ENCODE assay signal across 11 mouse cellular contexts in genomic region chr1:185098195-185098974, GRCm38 (mm10).
A peak's percentile ranks its signal among the peaks of the same experiment; 100 is the strongest.
DNase-seq lines count a peak whose midpoint lies in the region; ATAC-seq and TF ChIP-seq lines count a peak whose summit lies in the region.
"Had no signal": no experiment of that assay in that cellular context is flagged by ENCODE, and none has a peak within 500 bp of the region (broad histone marks: within the 10 kb centered on the region; RNA-seq: fewer than 3 reads in every experiment).

No protein-coding gene starts in this region.

- no peak overlapping the region for H3K4me3 ChIP-seq in kidney, embryonic 15.5 days (replicated peaks)
- H3K4me3 ChIP-seq in embryonic facial prominence, embryonic 14.5 days (ENCODE audit: low read depth, low read length): no peak overlapping the region
- H3K4me3 ChIP-seq in hindbrain, embryonic 16.5 days (ENCODE audit: low read length): no peak overlapping the region
- H3K4me3 ChIP-seq in neural tube, embryonic 13.5 days: no peak overlapping the region
- H3K4me3 ChIP-seq in left cerebral cortex, adult 2 months: no peak overlapping the region
- H3K4me3 ChIP-seq: hindbrain, embryonic 15.5 days; limb, embryonic 15.5 days had no signal

- no peak for DNase-seq in kidney, adult 18-20 months
- peak; percentile 69 for DNase-seq in embryonic facial prominence, embryonic 14.5 days (ENCODE audit: low spot score)
- DNase-seq in left cerebral cortex, adult 2 months (ENCODE audit: extremely low spot score in 1 of 2, low spot score in 2 of 2): no peak
- no peak for DNase-seq in left cerebral cortex, postnatal 25 days (ENCODE audit: low spot score in 2 of 2)
- DNase-seq in adrenal gland, postnatal 4 days (ENCODE audit: low spot score in 2 of 2): no peak
- DNase-seq: right cerebral cortex, postnatal 4 days had no signal

- 0 out of 2 replicates have a peak, but pooled peaks cover 10% of the 10 kb centered on the region for H3K4me1 ChIP-seq in kidney, embryonic 15.5 days
- peaks cover 17% of the 10 kb centered on the region; the same call in 1 of the 2 replicates for H3K4me1 ChIP-seq in embryonic facial prominence, embryonic 14.5 days (ENCODE audit: control insufficient read depth, insufficient read depth, low read length)
- H3K4me1 ChIP-seq in hindbrain, embryonic 16.5 days (ENCODE audit: control insufficient read depth, insufficient read depth, low read depth, low read length): peaks cover 7% of the 10 kb centered on the region
- H3K4me1 ChIP-seq in neural tube, embryonic 13.5 days (replicated peaks): peaks cover 17% of the 10 kb centered on the region

- intact Hi-C loops in left cerebral cortex, adult 2 months (cut with DNase I): no loop called here
- intact Hi-C loops in left cerebral cortex, postnatal 25 days (cut with DNase I): no loop called here

- 16% methylated on average over 17 of the region's 17 CpGs for WGBS in kidney, embryonic 15.5 days
- WGBS in embryonic facial prominence, embryonic 14.5 days: 12% methylated on average over 17 of the region's 17 CpGs
- 12% methylated on average over 17 of the region's 17 CpGs for WGBS in hindbrain, embryonic 16.5 days
- 10% methylated on average over 17 of the region's 17 CpGs for WGBS in neural tube, embryonic 13.5 days

- H3K27ac ChIP-seq in kidney, embryonic 15.5 days: no peak overlapping the region
- no peak overlapping the region; the same call in 1 of the 2 replicates for H3K27ac ChIP-seq in embryonic facial prominence, embryonic 14.5 days (replicated peaks; ENCODE audit: low read depth, low read length)
- no peak overlapping the region for H3K27ac ChIP-seq in hindbrain, embryonic 16.5 days (ENCODE audit: low read depth, low read length)
- H3K27ac ChIP-seq in neural tube, embryonic 13.5 days (replicated peaks): no peak overlapping the region
- H3K27ac ChIP-seq in left cerebral cortex, adult 2 months: no peak overlapping the region
- H3K27ac ChIP-seq: hindbrain, embryonic 15.5 days; limb, embryonic 15.5 days had no signal

- H3K9ac ChIP-seq in kidney, embryonic 15.5 days: no peak overlapping the region
- no peak overlapping the region for H3K9ac ChIP-seq in embryonic facial prominence, embryonic 14.5 days (ENCODE audit: low read depth, low read length)
- H3K9ac ChIP-seq in hindbrain, embryonic 16.5 days (ENCODE audit: low read depth, low read length): no peak overlapping the region
- no peak overlapping the region for H3K9ac ChIP-seq in neural tube, embryonic 13.5 days
- H3K9ac ChIP-seq: hindbrain, embryonic 15.5 days; limb, embryonic 15.5 days had no signal

- H3K36me3 ChIP-seq in kidney, embryonic 15.5 days: no peaks in the 10 kb centered on the region
- no peaks in the 10 kb centered on the region for H3K36me3 ChIP-seq in embryonic facial prominence, embryonic 14.5 days (ENCODE audit: control insufficient read depth, insufficient read depth, low read length)
- H3K36me3 ChIP-seq in hindbrain, embryonic 16.5 days (ENCODE audit: control insufficient read depth, insufficient read depth, low read length): no peaks in the 10 kb centered on the region
- no peaks in the 10 kb centered on the region for H3K36me3 ChIP-seq in neural tube, embryonic 13.5 days
- H3K36me3 ChIP-seq: hindbrain, embryonic 15.5 days; limb, embryonic 15.5 days had no signal

- ATAC-seq in kidney, embryonic 15.5 days (replicated peaks; ENCODE audit: low FRiP score): no peak
- ATAC-seq in embryonic facial prominence, embryonic 14.5 days (ENCODE audit: low read depth): 0 out of 2 replicates have a peak, but pooled peaks have one; percentile 37
- no peak for ATAC-seq in hindbrain, embryonic 16.5 days
- no peak for ATAC-seq in neural tube, embryonic 13.5 days (ENCODE audit: low read depth)

- H3K9me3 ChIP-seq in kidney, embryonic 15.5 days (replicated peaks): no peaks in the 10 kb centered on the region
- H3K9me3 ChIP-seq in embryonic facial prominence, embryonic 14.5 days (ENCODE audit: control insufficient read depth, low read length): no peaks in the 10 kb centered on the region
- H3K9me3 ChIP-seq in hindbrain, embryonic 16.5 days (ENCODE audit: control insufficient read depth, low read length): no peaks in the 10 kb centered on the region
- no peaks in the 10 kb centered on the region for H3K9me3 ChIP-seq in neural tube, embryonic 13.5 days
- H3K9me3 ChIP-seq: hindbrain, embryonic 15.5 days; limb, embryonic 15.5 days had no signal

- no peak for TF ChIP-seq CTCF in left cerebral cortex, adult 2 months (IDR thresholded peaks at IDR 0.05)

- H3K27me3 ChIP-seq in kidney, embryonic 15.5 days: peaks cover 4% of the 10 kb centered on the region; the same call in 1 of the 2 replicates
- H3K27me3 ChIP-seq in embryonic facial prominence, embryonic 14.5 days (replicated peaks; ENCODE audit: control insufficient read depth, insufficient read depth, low read length): no peaks in the 10 kb centered on the region
- H3K27me3 ChIP-seq in hindbrain, embryonic 16.5 days (replicated peaks; ENCODE audit: control insufficient read depth, insufficient read depth, low read length): peaks cover 2% of the 10 kb centered on the region; the same call in 1 of the 2 replicates
- H3K27me3 ChIP-seq in neural tube, embryonic 13.5 days: no peaks in the 10 kb centered on the region
- H3K27me3 ChIP-seq: hindbrain, embryonic 15.5 days had no signal

- peak overlapping the region; percentile 5; the same call in 1 of the 2 replicates for H3K4me2 ChIP-seq in kidney, embryonic 15.5 days
- H3K4me2 ChIP-seq in embryonic facial prominence, embryonic 14.5 days (ENCODE audit: low read depth, low read length): peak overlapping the region; percentile 22
- peak overlapping the region; percentile 17; the same call in 1 of the 2 replicates for H3K4me2 ChIP-seq in hindbrain, embryonic 16.5 days (ENCODE audit: low read length)
- peak overlapping the region; percentile 13; the same call in 1 of the 2 replicates for H3K4me2 ChIP-seq in neural tube, embryonic 13.5 days
- H3K4me2 ChIP-seq: limb, embryonic 15.5 days had no signal
